Mouse (Mus musculus) urinary bladder, postnatal 36 days (tissue): ENCODE results near the gene Mylk3.

Source experiments
- DNase-seq, 2 experiments: peaks; one replicate each; pipeline ENCODE4 v3.0.0; 2022; ENCODE audit warnings: low spot score in 2 of 2, mixed read lengths in 1 of 2

Gene Mylk3

DNA sequence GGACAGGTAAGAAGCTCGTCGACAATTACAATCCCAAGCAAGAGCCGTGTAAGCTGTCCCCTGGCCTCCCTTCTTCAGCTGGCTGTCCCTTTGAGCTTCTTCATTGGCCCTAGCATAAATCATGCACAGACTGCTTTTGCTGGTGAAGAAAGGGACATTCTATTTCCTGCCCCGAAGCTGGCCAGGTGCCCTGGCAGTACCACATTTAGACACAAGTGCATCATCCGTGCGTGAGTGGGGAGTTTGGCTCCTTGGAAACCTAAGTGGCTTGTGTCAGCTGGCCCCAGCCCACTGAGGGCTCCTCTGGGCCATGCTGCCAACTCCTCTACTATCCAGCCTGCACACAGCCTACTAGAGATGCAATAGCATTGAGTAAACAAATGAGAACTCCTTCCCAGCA, at the start of gene Mylk3:
Gene Mylk3, minus strand, starts transcription at position 141 of the 400 bp plus-strand sequence.
- no peak for DNase-seq

DNA sequence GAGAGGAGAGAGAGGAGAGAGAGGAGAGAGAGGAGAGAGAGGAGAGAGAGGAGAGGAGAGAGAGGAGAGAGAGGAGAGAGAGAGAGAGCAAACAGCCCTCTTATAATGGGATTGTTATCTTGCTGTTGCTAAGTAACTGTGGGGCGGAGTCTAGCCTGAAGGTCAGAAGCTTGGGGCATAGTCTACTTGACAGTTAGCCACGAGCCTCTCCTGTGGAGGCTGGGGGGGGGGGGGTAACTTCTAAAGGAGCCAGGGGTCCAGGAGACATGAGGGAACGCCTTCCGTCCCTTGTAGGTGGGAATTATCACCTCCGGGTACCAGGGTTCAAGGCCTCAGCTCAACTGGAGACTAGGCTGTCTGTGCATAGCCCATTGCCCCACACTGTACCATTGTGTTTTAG, 49.6 kb upstream of the Mylk3 start:
- no peak for DNase-seq

DNA sequence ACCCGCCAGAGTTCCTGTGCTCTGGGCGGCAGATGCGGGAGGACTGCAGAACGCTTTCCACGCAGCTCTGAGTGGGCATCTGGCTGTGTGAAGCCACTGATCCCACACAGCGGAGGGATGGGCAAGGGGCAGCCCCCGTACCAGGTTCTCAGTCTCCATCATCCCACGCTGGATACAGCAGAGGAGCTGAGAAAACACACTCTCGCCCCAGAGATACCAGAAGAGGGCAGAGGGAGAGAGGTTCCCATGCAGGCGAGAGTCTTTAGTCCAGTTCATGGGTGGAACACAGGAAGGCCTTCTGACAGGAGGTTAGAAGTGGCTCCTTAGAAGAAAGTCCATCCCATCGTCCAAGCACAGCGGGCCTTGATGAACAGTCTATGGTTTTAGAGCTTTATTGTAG, 48.7 kb upstream of the Mylk3 start:
- no peak for DNase-seq

DNA sequence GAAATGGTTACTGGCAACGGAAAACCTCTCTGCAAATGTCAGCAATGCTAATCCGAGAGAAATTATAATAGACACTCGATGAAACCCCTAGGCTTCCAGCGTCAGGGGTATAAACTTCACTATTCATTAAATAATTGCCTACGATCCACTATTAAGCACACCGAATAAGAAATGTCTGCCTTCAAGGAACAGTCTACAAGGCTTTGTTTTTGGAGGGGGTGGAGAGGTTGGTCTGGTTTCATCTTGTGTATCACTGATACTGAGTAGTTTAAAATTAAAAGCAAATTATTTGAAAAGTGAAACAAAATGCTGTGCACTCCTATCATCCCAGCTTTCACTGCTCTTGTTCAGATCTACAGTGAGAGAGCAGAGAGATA, 46.9 kb upstream of the Mylk3 start:
- no peak for DNase-seq

DNA sequence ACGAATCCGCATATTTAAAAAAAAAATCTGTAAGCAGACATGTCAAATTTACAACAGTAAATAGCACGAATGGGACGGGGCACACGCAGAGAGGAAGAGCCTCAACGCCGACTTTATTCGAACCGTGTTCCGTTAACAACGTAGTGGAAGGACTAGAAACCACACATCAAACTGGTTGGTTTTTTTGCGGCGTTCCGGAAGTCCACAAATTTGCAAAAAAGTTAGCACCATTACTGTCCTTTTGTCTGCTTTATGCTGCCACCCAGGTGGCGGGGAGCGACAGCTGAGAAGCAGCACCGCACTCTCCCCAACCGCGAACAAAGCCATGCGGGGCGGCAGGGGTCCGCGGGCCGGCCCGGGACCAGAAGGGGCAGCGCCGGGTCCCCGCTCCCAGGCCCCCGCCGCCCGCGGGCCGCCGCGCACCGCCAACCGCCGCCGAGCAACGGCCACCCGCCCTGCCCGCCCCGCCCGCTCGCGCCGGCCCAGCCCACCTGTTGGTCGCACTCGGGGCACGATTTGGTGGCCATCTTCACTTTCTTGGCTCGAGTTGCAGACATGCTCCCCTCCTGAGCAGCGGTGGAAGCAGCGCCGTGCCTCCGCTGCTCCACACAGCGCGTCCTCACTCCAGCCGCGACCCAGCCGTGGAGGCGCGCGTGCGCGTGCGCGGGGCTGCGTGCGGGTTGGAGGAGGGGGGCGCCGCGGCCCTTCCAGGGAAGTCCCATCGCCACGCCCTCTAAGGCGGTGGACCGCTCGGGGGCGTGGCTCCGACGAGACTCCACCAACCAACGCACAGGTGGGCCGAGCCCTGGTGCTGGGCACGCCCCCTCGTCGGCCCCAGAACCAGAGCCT, 46.2 kb upstream of the Mylk3 start, which contains the start of gene 4921524J17Rik:
Gene 4921524J17Rik, minus strand, starts transcription at position 666 of the 849 bp plus-strand sequence.
- DNase-seq, result peak; percentile 93 to 96

DNA sequence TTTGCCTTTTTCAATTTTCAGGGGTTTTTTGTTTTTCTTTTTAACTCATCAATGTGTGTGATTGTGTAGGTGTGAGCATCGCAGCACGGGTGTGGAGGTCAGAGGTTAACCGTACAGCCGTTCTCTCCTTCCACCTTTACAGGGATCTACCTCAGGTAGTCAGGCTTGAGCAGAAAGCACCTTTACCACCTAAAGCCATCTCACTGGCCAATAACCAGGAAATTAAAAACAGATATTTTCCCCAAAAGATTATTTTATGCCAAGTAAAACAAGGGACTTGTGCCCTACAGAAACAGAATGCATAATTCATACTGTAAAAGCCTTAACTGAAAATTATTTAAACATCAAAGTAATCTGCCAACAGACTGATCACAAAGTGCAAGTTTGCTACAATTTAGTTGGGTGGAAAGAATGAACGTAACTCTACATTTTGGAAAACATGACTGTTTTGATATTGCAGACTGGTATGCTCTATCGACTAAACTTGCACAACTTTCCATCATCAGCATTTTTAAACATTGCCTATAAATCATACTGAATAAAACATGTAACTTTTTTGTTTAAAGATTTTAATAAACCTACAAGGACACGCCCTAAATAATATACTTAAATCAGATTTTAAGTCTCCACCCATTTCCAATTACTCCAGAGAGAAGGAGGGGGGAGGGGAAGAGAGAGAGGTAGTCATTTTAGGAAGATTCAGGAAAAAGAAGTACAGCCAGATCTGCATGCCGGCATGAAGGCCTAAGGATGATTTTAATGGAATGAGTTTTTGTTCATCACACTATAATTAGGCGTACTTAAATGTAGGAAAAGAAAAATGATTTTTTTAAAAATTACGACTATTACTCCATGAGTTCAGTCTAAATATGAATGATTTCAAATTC, 45.4 kb upstream of the Mylk3 start:
- DNase-seq, result no peak

DNA sequence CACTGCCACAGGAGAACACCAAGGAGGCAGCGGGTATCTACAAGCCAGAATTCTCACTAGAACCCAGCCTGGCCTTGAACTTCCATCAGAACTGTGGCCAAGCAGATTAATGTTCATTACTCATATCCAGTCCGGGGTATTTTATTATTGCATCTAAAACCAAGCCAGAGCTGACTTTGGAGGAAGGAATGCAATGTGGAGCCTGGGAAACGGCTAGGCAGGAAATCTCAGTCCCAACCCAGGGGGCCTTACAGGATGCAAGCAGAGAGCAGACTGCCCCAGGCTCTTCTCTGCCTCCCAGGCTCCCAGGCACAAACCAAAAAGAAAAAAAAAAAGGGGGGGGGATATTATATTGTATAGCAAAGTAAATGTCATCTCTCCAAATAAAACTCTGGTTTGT, 44.7 kb upstream of the Mylk3 start:
- DNase-seq, result peak in 1 of 2 experiments; percentile 11

DNA sequence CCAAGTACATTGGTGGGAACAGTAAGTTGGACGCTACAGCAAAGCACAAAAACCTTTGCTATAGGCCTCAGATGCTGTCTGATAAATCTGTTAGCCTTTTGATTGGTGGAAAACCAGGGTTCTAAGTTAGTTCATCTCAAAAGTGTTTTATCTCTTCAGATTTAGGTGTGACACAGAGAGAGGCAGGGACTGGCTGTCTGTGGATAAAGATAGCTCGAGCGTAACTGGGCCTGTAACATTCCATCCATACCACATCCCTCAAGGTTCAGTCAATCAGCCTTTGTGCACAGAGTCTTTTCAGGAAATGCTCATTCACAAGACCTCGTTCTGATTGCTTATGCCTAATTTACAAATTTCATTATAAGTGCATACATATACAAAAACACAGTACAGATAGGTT, 43.1 kb upstream of the Mylk3 start:
- no peak for DNase-seq

DNA sequence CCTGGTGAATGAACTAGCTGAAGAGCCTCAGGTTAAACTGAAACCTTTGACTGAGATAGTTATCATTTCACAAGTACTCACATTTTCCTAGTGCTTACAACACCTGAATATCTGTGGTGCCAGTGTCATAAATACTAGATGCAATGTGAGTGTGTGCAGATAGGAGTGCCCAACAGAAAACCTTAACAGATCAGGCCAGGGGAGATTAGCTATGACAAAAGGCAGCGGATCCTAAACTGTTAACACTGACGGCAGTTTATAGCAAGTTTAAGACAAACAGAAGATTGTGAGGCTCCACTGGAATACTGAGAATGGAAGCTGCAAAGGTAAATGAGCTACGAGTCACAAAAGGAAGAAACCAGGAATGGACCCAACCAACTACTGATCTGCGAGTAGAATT, 40.9 kb upstream of the Mylk3 start:
- no peak for DNase-seq

DNA sequence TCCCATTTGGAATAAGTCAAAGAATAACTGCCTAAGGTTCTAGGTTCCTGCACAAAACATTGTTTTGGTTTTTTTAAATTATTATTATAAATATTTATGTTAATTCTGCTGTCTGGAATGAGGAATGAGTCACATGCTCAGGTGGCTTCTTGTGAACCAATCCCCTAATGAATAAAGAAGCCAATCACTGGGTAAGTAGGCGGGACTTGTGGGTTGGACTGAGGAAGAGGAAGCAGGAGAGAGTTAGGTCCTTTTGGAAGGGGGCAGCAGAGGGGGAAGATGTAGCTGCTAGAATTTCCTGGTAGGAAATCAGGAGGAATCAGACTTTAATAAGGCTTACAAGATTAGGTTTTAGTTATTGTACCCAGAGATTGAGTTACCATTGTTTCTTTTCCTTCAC, 35.2 kb upstream of the Mylk3 start:
- DNase-seq, result no peak

DNA sequence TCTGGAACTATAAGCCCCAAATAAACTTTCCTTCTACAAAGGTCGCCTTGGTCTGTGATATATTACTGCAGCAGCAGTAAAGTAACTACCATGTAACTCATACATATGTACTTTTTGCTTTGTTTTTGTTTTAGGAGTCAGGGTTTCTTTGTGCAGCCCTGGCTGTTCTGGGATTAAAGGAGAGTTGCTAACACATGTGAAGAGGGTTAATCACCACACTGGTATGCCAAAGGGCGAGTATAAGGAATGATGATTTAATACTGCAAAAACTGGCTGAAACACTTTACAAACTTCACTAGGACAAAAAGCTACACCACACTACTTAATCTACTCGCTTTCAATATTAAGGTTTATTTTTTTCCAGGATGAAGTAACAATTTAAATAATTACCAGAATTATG, 22.4 kb upstream of the Mylk3 start:
- DNase-seq, result no peak

DNA sequence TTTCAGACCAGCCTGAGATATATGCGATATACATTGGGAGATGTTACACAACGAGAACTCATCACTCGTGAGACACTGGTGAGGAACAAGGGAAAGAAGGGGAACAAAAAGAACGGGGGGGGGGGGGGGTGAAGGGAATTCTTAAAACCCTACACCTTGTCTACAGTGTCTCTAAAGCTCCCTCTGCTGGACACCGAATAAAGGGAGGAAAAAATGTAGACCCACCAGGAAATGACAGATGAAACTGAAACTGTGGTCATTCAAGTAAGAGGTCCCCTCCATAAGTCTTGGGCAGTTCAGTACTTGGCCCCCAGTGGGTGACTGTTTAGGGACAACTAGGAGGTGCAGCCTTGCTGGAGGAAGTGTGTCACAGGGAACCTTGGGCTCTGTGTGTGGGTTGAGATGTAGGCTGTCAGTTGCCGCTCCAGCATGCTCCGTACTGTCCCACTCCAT, 21.9 kb upstream of the Mylk3 start:
- DNase-seq, result peak in 1 of 2 experiments; percentile 7

DNA sequence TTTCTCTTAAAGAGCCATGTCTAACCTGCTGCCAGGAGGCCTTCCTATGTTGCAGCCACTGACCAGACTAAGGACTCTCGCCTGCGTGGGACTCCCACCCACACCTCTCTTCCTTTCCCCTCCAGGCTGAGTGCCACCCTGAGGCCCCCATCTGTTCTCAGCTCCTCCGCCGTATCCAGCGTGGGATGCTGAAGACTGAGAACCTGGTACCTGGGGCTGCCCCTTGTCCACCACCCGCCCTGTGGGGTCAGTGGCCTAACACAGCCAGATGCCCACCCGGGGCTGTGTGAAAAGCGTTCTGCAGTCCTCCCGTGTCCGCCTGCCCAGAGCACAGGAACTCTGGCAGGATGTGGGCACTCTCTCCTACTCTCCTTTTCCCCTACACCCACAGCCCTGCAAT, 19.8 kb upstream of the Mylk3 start:
- no peak for DNase-seq

DNA sequence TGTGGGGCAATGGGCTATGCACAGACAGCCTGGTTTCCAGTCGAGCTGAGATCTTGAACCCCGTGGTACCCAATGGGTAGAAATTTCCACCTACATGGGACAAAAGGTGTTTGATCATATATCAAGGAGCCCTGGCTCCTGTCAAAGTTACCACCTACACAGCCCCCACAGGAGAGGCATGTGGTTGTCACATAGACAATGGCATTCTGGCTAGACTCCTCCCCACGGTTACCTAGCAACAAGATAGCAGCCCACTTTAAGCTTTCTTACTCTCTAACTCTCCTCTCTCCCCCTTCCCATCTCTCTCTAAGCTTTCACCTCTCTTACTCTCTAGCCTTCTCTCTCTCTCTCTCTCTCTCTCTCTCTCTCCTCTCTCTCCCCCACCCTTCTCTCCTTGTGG, 19.3 kb upstream of the Mylk3 start:
- DNase-seq, result no peak

DNA sequence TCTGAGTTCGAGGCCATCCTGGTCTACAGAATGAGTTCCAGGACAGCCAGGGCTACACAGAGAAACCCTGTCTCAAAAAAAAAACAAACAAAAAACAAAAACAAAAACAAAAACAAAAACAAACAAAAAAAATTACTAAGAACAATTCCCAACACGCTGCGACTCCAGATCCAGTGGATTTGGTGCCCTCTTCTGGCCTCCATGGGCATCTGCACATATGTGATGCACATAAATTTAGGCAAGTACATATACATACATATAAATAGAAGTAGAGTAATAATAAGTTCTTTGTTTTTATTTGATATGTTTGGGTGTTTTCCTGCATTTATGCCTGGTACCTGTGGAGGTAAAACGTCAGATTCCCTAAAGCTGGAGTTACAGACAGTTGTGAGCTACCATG, 12.4 kb upstream of the Mylk3 start:
- DNase-seq, result no peak

DNA sequence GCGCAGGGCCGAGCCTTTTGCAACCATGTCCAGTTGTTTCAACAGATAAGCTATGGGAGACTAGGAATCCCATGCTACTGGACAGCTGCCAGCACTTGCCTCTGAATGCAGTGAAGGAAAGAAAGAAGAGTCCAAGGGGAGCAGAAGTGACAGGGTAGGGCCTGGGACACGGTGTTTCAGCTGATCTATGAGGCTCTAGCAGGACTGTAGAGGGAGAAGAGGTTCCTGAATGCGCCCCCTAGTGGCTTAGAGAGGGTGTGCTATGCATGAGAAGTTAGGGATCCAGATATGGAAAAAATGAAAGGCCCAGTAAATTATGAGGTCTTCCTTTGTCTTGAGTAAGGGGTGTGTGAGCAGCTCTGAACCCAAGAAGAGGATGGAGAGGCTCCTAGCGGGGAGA, 11.4 kb upstream of the Mylk3 start:
- peak; percentile 20 to 55 for DNase-seq

DNA sequence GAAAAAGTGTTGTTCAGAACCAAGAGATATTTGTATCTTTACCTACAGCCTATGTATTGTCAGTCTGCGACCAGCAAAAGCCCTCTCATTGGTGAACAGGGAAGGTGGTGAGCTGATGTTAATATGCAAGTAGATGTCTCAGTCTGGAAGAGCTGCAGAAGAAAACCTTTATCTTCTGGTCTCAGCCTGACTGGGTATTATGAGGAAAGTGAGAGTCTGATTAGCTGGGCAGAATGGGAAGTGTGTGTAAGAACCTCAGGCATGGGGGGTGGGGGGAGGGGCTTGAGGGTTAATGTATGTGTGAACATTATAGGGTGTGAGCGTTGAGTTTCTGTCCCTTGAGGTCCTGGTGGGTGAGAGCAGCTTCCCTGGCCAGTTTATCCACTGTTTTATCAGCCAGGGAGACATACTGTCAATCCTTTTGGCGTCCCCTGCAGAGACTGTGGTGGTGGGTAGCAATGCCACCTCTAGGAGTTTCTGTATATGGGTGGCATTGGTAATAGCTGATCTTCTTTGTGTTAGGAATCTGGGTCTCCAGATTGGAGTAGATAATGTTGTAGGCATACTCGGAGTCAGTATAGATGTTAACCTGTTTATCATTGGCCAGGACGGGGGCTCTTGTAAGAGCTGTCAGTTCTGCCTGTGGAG, 10.4 kb upstream of the Mylk3 start:
- no peak for DNase-seq

DNA sequence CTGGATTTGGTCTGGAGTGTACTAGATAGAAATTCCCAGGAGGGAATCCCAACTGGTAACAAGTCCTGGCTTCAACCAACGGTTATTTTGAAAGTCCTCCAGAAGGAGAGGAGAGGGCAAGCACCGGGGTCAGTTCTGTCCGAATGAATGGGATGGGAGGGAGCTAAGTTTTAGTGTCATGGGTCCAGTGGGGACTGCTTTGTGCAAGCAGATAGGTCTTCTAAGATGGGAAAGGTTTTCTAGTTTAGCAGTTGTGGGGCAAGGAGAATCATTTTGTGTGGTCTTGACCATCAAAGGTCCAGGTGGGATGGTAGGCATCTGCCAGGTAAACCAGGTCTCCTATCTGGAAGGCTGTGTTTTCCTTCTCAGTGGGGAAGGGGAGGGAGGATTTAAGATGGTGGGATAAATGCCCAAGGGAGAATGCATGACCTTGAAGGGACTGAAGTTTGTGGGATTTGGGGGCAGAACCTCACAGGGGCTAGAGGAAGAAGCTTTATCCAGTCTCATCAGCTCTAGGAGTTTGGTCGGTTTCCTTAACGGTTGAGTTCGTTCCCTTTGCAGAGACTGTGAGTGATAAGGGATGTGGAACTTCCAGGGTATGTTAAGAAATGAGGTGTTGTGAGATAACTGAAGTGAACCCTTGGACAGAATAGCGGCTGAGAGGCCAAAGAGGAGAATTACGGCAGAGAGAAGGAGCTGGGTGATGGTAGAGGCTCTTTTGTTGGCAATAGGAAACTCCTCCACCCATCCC, 9.7 kb upstream of the Mylk3 start:
- no peak for DNase-seq

DNA sequence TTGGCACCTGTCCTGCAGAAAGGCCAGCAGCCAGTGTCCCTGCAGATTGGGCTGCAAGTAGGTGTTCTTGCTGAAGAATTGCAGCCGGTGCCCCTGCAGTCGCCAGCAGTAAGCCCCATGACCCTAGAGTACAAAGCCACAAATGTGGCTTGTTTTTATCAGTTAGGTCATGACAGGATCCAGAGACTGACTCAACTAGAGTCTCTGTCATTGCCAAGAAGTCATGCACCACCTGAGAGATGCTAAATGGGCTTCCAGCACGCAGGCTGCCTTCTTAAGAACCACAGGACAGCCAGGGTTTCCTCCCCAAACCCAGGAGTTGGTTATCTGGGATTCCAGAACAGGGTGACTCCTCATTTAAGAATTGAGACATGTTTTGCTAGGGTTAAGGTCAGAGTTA, 8.9 kb upstream of the Mylk3 start:
- DNase-seq, result no peak

DNA sequence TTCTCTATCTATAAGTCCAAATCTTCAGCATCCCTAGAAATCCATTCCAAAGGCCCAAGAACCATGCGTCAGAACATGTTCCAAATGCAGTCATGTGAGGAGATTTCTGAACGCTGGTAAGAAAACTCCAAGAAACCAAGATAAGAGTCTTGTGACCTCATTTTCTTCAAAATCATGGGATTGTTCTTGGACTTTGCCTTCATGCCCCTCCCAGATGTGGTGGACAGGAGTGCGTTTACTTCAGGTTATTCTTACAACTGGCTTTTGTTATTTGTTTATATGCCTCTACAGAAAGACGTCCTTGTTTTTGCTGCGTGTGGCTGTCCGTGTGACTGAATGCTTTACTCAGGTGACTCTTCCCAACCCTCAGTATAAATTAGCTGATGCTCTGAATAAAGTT, 7.1 kb upstream of the Mylk3 start:
- DNase-seq, result no peak

DNA sequence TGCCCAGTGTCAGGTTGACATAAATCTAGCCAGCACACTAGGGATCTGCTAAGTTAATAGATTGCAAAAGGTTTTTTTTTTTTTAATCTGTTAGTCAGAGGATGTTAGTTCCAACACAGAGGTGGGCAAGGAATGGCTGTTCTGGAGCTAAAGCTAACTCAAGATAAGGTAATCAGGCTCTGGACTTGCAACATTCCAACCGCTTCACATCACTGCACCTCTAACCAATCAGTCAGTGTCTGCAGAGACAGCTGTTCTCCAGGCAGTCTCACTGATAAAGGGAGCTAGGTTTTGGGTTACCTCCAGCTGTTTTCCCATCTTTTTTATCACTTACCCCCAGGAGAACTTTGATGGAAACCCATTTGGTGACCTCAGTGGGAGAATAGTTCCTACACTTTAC, 5.3 kb upstream of the Mylk3 start:
- no peak for DNase-seq

DNA sequence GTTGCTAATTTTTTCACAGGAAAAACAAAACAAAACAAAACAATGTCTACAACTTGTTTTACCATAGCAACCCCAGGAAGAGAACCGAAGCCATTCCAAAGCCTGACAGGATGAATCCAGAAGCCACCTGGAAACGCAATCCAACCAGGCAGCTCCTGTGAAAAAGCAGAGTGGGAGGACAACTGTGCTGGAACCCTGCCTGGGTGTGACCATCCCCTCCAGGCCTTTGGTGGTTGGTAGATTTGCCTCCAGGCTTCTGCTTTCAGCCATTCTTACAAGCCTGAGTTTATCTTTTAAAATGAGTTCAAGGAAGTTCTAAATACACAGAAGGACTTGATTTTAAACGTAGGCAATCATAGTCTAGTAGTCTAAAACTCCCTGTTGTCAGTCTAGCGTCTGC, 4.2 kb downstream of the Mylk3 start:
- DNase-seq, result no peak
